Mouse (Mus musculus) G1E-ER4 (cell line): ENCODE data around the gene Lrrc8c. TPM values are rescaled to one million over a fixed set of nuclear protein-coding genes. Genes with fewer than 3 reads are reported as not detected.

Experiments used
- GATA1 ChIP-seq: IDR thresholded peaks from one replicate; pipeline ENCODE4 v1.8.0; 2012; ENCODE audit warnings: low read length, inconsistent platforms
- polyA plus RNA-seq: library from polyadenylated mRNA; stranded (reverse); fragments of >175 nt; gene quantifications from 2 replicates; pipeline ENCODE4 v1.2.3, GENCODE M21; 2012

The Lrrc8c gene
- polyA plus RNA-seq, 1 experiment = 129 TPM

- TF ChIP-seq GATA1 = no peak
Observed at GRCm38 (mm10) chr5:105635576-105635975, 116.4 kb downstream of the Lrrc8c start.

- TF ChIP-seq GATA1 = no peak
Observed at GRCm38 (mm10) chr5:105636484-105637191, 117.5 kb downstream of the Lrrc8c start.

GRCm38 (mm10) chr5:105638916-105639315 lies 119.7 kb downstream of the Lrrc8c start:
- no peak for TF ChIP-seq GATA1

- no peak for TF ChIP-seq GATA1
Observed at GRCm38 (mm10) chr5:105639363-105639762, 120.2 kb downstream of the Lrrc8c start.

- TF ChIP-seq GATA1 = no peak
Observed at GRCm38 (mm10) chr5:105642517-105642916, 123.3 kb downstream of the Lrrc8c start.

- TF ChIP-seq GATA1 = no peak
Observed at GRCm38 (mm10) chr5:105643276-105643675, 124.1 kb downstream of the Lrrc8c start.

- no peak for TF ChIP-seq GATA1
Observed at GRCm38 (mm10) chr5:105644195-105644594, 125.0 kb downstream of the Lrrc8c start.

- no peak for TF ChIP-seq GATA1
Observed at GRCm38 (mm10) chr5:105647094-105647493, 127.9 kb downstream of the Lrrc8c start.

GRCm38 (mm10) chr5:105648648-105649287 lies 129.6 kb downstream of the Lrrc8c start:
- no peak for TF ChIP-seq GATA1

- no peak for TF ChIP-seq GATA1
Observed at GRCm38 (mm10) chr5:105649514-105650001, 130.4 kb downstream of the Lrrc8c start.

- TF ChIP-seq GATA1 = no peak
Observed at GRCm38 (mm10) chr5:105650728-105651479, 131.7 kb downstream of the Lrrc8c start.

GRCm38 (mm10) chr5:105651561-105651991 lies 132.4 kb downstream of the Lrrc8c start:
- TF ChIP-seq GATA1 = no peak

- no peak for TF ChIP-seq GATA1
Observed at GRCm38 (mm10) chr5:105654237-105655063, 135.3 kb downstream of the Lrrc8c start.

GRCm38 (mm10) chr5:105655100-105655734 lies 136.0 kb downstream of the Lrrc8c start:
- TF ChIP-seq GATA1 = no peak

- no peak for TF ChIP-seq GATA1
Observed at GRCm38 (mm10) chr5:105661894-105662293, 142.7 kb downstream of the Lrrc8c start.

Other genes with a start within 250 kb of the Lrrc8c start
- gene Gm43302, start 225.7 kb upstream of the Lrrc8c start, polyA plus RNA-seq = not detected in 2 replicates
- not detected in 2 replicates for gene Gbp6, start 225.7 kb upstream of the Lrrc8c start, polyA plus RNA-seq
- gene Lrrc8b, start 103.6 kb upstream of the Lrrc8c start, polyA plus RNA-seq = 2.8 and 4.9 TPM in 2 replicates
- not detected in 2 replicates for gene Lrrc8d, start 180.6 kb downstream of the Lrrc8c start, polyA plus RNA-seq